Mouse (Mus musculus) frontal cortex, adult 2 months (tissue): ENCODE measurements around the gene Defb36. TPM values are rescaled to one million over a fixed set of nuclear protein-coding genes. Genes with fewer than 3 reads are reported as not detected.

ENCODE experiments used
- DNase-seq, 2 experiments: peaks; one replicate each; pipeline ENCODE4 v3.0.0; 2022; ENCODE audit warnings: low spot score in 1 of 2; ENCODE audit errors: extremely low spot score in 1 of 2
- polyA plus RNA-seq: library from polyadenylated mRNA; depleted of rRNA; stranded (reverse); fragments of >200 nt; gene quantifications from 2 replicates; pipeline ENCODE4 v1.2.3, GENCODE M21; 2012; rRNA removed

Defb36 gene
- polyA plus RNA-seq, 1 experiment: not detected

DNA sequence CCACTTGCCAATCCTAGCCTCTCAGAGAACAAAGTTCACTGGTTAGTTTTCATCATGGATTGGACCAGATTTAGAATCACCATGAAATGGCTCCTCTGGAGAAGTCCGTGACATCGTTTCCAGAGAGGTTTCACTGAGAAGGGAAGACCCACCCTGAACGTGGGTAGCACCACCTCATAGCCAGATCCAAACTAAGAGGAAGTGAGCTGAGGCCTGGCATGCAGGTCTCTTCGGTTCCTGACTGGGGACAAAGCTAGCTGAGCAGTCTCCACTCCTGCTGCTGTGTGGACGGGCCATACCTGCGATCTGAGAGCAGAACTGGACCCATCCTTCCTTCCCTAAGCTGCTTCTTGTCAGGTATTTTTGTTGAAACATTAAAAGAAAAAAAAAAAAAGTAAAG, 57.0 kb downstream of the Defb36 start:
- no peak for DNase-seq

Other genes with a start within 250 kb of the Defb36 start
- gene Nrsn2, start 227.7 kb upstream of the Defb36 start, polyA plus RNA-seq: 99.0 and 113 TPM in 2 replicates
- gene Sox12, start 206.3 kb upstream of the Defb36 start, polyA plus RNA-seq: 22.7 and 23.4 TPM in 2 replicates
- 9.2 and 9.7 TPM in 2 replicates for gene Zcchc3, start 189.3 kb upstream of the Defb36 start, polyA plus RNA-seq
- gene 6820408C15Rik, start 188.7 kb upstream of the Defb36 start, polyA plus RNA-seq: 4.4 and 4.5 TPM in 2 replicates
- gene Defb23, start 139.7 kb upstream of the Defb36 start, polyA plus RNA-seq: not detected in 2 replicates
- gene Defb20, start 127.3 kb upstream of the Defb36 start, polyA plus RNA-seq: 0.20 TPM in 1 of 2 replicates, not detected in the other
- not detected in 2 replicates for gene Defb22, start 114.2 kb upstream of the Defb36 start, polyA plus RNA-seq
- gene Defb26, start 92.6 kb upstream of the Defb36 start, polyA plus RNA-seq: not detected in 2 replicates
- gene Defb28, start 86.1 kb upstream of the Defb36 start, polyA plus RNA-seq: not detected in 2 replicates
- gene Defb29, start 64.2 kb upstream of the Defb36 start, polyA plus RNA-seq: not detected in 2 replicates
- gene Gm17416, start 35.0 kb upstream of the Defb36 start, polyA plus RNA-seq: not detected in 2 replicates
- gene Defb21, start 31.6 kb upstream of the Defb36 start, polyA plus RNA-seq: not detected in 2 replicates
- gene Defb19, start 24.0 kb upstream of the Defb36 start, polyA plus RNA-seq: not detected in 2 replicates
- not detected in 2 replicates for gene Defb45, start 4.9 kb upstream of the Defb36 start, polyA plus RNA-seq
- gene Defb25, start 18.7 kb downstream of the Defb36 start, polyA plus RNA-seq: not detected in 2 replicates
- gene Rem1, start 22.6 kb downstream of the Defb36 start, polyA plus RNA-seq: 0.59 and 0.72 TPM in 2 replicates
- 82.4 and 82.7 TPM in 2 replicates for gene H13, start 65.1 kb downstream of the Defb36 start, polyA plus RNA-seq
- 18.9 and 19.0 TPM in 2 replicates for gene Mcts2, start 82.7 kb downstream of the Defb36 start, polyA plus RNA-seq
- 81.5 and 93.8 TPM in 2 replicates for gene Id1, start 131.9 kb downstream of the Defb36 start, polyA plus RNA-seq
- gene Cox4i2, start 149.8 kb downstream of the Defb36 start, polyA plus RNA-seq: 6.9 and 7.6 TPM in 2 replicates
- gene Bcl2l1, start 227.4 kb downstream of the Defb36 start, polyA plus RNA-seq: 91.7 and 91.8 TPM in 2 replicates
- 1.6 and 1.7 TPM in 2 replicates for gene Tpx2, start 243.6 kb downstream of the Defb36 start, polyA plus RNA-seq